Mouse (Mus musculus) small intestine, adult 2 months (tissue): Measurements from ENCODE around the gene Kcnq2.

Experiments
- CTCF ChIP-seq: fragments of 200-500 bp; IDR thresholded peaks from 2 replicates; pipeline ENCODE4 v1.5.1; 2012; ENCODE audit warnings: low read depth, mild to moderate bottlenecking, control low read depth, inconsistent platforms, low read length, moderate library complexity, mixed read lengths; ENCODE audit not compliant: insufficient replicate concordance, insufficient read length; ENCODE audit errors: extremely low read depth
- POLR2A ChIP-seq: fragments of 200-500 bp; IDR thresholded peaks from 2 replicates; pipeline ENCODE4 v1.6.1; 2012; ENCODE audit warnings: low read depth, mild to moderate bottlenecking, control low read depth, inconsistent platforms, low read length, moderate library complexity

DNA sequence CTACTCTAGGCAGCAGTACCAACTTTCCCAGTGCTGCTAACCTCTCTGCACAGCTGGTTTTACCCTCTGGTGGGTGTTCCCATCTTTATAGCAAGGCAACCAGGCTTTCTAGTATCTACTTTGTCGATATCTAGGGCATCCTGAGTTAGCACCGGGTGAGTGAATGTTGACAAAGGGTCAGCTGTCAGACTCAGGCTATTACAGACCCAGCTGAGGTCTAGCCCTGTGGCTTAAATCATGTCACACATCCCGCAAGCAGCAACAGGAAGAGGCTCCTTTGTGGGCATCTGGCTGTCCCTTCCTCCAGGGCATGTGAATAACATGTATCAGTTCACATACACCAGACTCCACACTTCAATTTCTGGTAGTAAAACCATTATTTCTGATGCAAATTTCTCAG, 76.9 kb downstream of the Kcnq2 start:
- TF ChIP-seq POLR2A (no peak), CTCF (no peak)
